Mouse (Mus musculus) midbrain, postnatal 0 days (tissue): ENCODE measurements around the gene Nrbp1. TPM values are rescaled to one million over a fixed set of nuclear protein-coding genes. Genes with fewer than 3 reads are reported as not detected.

Source experiments
- ATAC-seq: fragments of 200-750 bp; cut with Nextera tagmentation; 2 replicates; pipeline ENCODE4 v1.8.0; 2017; ENCODE audit warnings: moderate number of reproducible peaks, mild to moderate bottlenecking, moderate TSS enrichment, moderate library complexity; ENCODE audit not compliant: low FRiP score
- DNase-seq: peaks from one replicate; pipeline ENCODE4 v3.0.0-alpha.2; 2015; ENCODE audit warnings: low spot score
- H3K27ac ChIP-seq: fragments of 300-500 bp; sonication (generic); 2 replicates; pipeline ENCODE4 v1.5.1; 2014; ENCODE audit warnings: low read depth, mild to moderate bottlenecking, low read length, mixed read lengths
- H3K27me3 ChIP-seq: fragments of 300-500 bp; sonication (generic); 2 replicates; pipeline ENCODE4 v1.6.1; 2014; ENCODE audit warnings: low read length, control low read depth, mixed read lengths; ENCODE audit not compliant: insufficient read depth
- H3K36me3 ChIP-seq: fragments of 300-500 bp; sonication (generic); 2 replicates; pipeline ENCODE4 v1.6.1; 2014; ENCODE audit warnings: low read length, control low read depth, mixed read lengths; ENCODE audit not compliant: insufficient read depth
- H3K4me1 ChIP-seq: fragments of 300-500 bp; sonication (generic); 2 replicates; pipeline ENCODE4 v1.6.1; 2014; ENCODE audit warnings: mild to moderate bottlenecking, control low read depth, antibody characterized with exemption, low read length, mixed read lengths; ENCODE audit not compliant: insufficient read depth
- H3K4me2 ChIP-seq: fragments of 300-500 bp; sonication (generic); 2 replicates; pipeline ENCODE4 v1.6.1; 2014; ENCODE audit warnings: low read depth, mild to moderate bottlenecking, low read length, mixed read lengths; ENCODE audit not compliant: poor library complexity, severe bottlenecking
- H3K4me3 ChIP-seq: fragments of 300-500 bp; sonication (generic); 2 replicates; pipeline ENCODE4 v1.5.1; 2014; ENCODE audit warnings: low read depth, mild to moderate bottlenecking, low read length, moderate library complexity
- H3K9ac ChIP-seq: fragments of 300-500 bp; sonication (generic); replicated peaks from 2 replicates; pipeline ENCODE4 v1.6.1; 2014; ENCODE audit warnings: mild to moderate bottlenecking, low read length, moderate library complexity, mixed read lengths; ENCODE audit not compliant: poor library complexity, severe bottlenecking
- H3K9me3 ChIP-seq: fragments of 300-500 bp; sonication (generic); 2 replicates; pipeline ENCODE4 v1.6.1; 2016; ENCODE audit warnings: low read length, control low read depth
- CTCF ChIP-seq: IDR thresholded peaks from 2 replicates; pipeline ENCODE4 v1.5.1; 2016; ENCODE audit warnings: antibody characterized with exemption, mild to moderate bottlenecking
- WGBS: fragments of 180-500 bp; shearing (Covaris S2); extraction: QIAGEN DNeasy Blood & Tissue Kit; methylation state at CpG from one replicate; pipeline ENCODE4 v1.1.7; 2014; 5-methylcytosine and 5-hydroxymethylcytosine counted together
- polyA plus RNA-seq: library from polyadenylated mRNA; unstranded; fragments of >200 nt; fragmentation: Nextera tagmentation; extraction: Ambion mirVana; gene quantifications from 2 replicates; pipeline ENCODE4 v1.2.1, GENCODE M21; 2015
- total RNA-seq: library from RNA; depleted of rRNA; stranded (reverse); fragments of >200 nt; gene quantifications from 2 replicates; pipeline ENCODE4 v1.2.3, GENCODE M21; 2014

Nrbp1 gene
- total and polyA plus RNA-seq, 2 experiments from 2014 or later: 120 to 138 TPM

DNA sequence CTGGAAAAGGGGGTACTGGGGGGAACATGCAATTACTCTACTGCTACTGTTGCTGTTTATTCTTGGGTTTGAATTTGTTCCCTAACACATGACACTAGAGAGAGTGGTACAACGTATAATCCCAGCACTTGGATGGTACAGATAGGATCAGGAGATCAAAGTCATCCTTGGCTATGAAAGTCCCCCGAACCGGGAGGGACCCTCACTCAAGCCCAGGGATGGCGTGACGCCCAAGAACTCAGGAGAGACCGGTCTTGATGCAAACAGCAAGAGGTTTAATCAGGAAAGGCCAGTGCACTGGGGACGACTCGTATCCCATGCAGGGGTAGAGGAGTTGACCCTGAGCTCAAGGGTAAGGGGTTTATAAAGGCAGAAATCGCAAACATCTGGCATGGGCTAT, 18.0 kb upstream of the Nrbp1 start:
- DNase-seq (no peak), ATAC-seq (no peak)
- no peak overlapping the region for H3K27ac ChIP-seq
- H3K4me3 ChIP-seq: no peak overlapping the region
- H3K9ac ChIP-seq: no peak overlapping the region
- H3K27me3 ChIP-seq: no peaks in the 10 kb centered on the region
- TF ChIP-seq CTCF: no peak
- H3K36me3 ChIP-seq: no peaks in the 10 kb centered on the region
- no peaks in the 10 kb centered on the region for H3K9me3 ChIP-seq
- no peak overlapping the region for H3K4me2 ChIP-seq
- no peaks in the 10 kb centered on the region for H3K4me1 ChIP-seq
- 95% methylated on average over 9 of the region's 9 CpGs for WGBS

DNA sequence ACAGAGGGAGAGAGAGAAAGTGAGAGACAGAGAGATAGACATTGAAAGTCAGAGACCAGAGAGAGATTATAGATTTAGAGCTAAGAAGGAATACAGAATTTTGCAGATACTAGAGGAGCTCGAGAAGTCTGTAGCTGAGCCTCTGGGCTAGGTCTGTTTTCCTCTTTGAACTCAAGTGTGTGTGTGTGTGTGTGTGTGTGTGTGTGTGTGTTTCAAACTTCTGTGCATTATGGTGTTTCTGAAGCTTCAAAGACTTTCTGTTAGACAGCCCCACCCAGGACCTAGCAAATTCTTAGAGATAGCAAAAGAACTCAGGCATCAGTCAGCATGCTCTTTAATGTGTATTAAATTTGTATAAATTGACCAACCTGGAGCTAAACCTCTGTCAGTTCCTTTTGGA, 14.0 kb upstream of the Nrbp1 start:
- H3K4me3 ChIP-seq: no peak overlapping the region
- no peak for ATAC-seq
- H3K9ac ChIP-seq: no peak overlapping the region
- H3K4me1 ChIP-seq: no peaks in the 10 kb centered on the region
- DNase-seq: no peak
- H3K27ac ChIP-seq: no peak overlapping the region
- no peaks in the 10 kb centered on the region for H3K9me3 ChIP-seq
- TF ChIP-seq CTCF: no peak
- H3K36me3 ChIP-seq: no peaks in the 10 kb centered on the region
- 56% methylated on average over 1 of the region's 1 CpGs for WGBS
- H3K4me2 ChIP-seq: no peak overlapping the region
- H3K27me3 ChIP-seq: no peaks in the 10 kb centered on the region

DNA sequence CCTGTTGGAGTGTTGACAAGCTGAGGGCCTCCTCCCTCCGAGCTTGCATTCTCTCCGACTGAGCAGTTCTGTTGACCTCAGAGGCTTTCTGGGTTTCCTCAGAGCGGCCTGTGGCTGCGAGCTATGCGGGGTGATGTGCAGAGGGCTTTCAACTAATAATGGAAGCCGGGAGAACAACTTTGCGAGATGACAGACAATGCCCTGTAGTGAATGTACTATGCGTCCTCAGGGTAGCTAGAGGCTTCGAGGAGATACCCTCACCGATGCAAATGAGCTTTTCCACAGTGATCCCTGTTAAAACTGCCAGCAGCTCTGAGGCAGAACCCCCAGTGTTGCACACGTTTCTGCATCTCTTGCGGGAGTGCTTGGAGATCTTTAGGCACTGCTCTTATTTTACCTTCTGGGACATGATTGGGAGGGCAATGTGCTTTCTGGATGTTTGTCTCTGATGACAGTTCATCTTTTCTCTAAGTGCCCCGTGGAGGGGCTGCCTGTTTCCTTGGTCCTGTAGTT, 914 bp downstream of the Nrbp1 start:
- DNase-seq (no peak), ATAC-seq (no peak)
- 0 out of 2 replicates have a peak, but pooled peaks cover 5% of the 10 kb centered on the region for H3K4me1 ChIP-seq
- peak overlapping the region; percentile 59 for H3K4me2 ChIP-seq
- H3K9ac ChIP-seq: peak overlapping the region; percentile 97
- H3K27me3 ChIP-seq: no peaks in the 10 kb centered on the region
- peak overlapping the region; percentile 93 for H3K4me3 ChIP-seq
- WGBS: 0% methylated on average over 13 of the region's 13 CpGs
- H3K27ac ChIP-seq: peak overlapping the region; percentile 93
- no peak for TF ChIP-seq CTCF
- no peaks in the 10 kb centered on the region for H3K9me3 ChIP-seq
- H3K36me3 ChIP-seq: peaks cover 25% of the 10 kb centered on the region

DNA sequence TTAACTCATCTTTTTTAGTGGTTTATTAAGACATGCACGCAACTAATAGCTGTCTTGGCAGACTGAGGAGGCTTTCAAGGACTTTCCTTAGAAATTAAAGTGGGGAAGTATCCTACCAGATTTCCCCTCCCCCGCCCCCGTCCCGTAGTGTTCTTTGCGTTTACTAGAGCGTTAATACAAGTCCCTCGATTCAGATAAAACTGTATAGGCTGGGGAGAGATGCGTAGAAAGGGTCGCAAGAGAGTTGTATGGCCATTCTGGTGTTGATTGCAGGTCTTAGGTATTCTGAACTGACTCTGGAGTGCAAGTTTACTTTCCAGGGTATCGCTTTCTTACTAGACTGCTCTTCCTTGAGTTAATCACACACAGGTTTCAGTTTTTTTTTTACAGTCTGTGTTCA, 1.5 kb downstream of the Nrbp1 start:
- no peak for ATAC-seq
- peak overlapping the region; percentile 93; the same call in 1 of the 2 replicates for H3K27ac ChIP-seq
- H3K4me2 ChIP-seq: peak overlapping the region; percentile 59
- H3K9ac ChIP-seq: peak overlapping the region; percentile 97; the same call in 1 of the 2 replicates
- H3K4me1 ChIP-seq: 0 out of 2 replicates have a peak, but pooled peaks cover 5% of the 10 kb centered on the region
- peaks cover 31% of the 10 kb centered on the region for H3K36me3 ChIP-seq
- H3K27me3 ChIP-seq: no peaks in the 10 kb centered on the region
- TF ChIP-seq CTCF: no peak
- no peaks in the 10 kb centered on the region for H3K9me3 ChIP-seq
- no peak for DNase-seq
- 21% methylated on average over 10 of the region's 10 CpGs for WGBS
- H3K4me3 ChIP-seq: peak overlapping the region; percentile 93

DNA sequence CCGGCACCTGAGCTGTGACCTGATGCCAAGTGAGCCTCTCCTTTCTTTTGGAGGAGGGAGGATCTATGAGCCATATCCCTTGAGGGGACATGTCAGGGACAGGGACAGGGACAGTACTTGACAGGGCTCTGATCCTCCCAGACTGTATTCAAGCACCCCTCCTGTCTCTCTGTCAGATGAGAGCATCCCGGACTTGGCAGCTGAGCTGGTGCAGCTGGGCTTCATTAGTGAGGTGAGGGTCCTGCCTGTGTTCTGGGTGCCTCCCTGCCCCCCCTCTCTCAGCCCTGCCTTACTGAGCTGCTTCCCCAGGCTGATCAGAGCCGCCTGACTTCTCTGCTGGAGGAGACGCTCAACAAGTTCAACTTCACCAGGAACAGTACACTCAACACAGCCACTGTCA, 10.1 kb downstream of the Nrbp1 start:
- WGBS: 65% methylated on average over 4 of the region's 4 CpGs
- Histone ChIP-seq H3K27me3 (no peaks in the 10 kb centered on the region), H3K4me3 (no peak overlapping the region), H3K9me3 (no peaks in the 10 kb centered on the region), H3K9ac (no peak overlapping the region), H3K36me3 (peaks cover 66% of the 10 kb centered on the region), H3K4me1 (0 out of 2 replicates have a peak, but pooled peaks cover 4% of the 10 kb centered on the region), H3K4me2 (no peak overlapping the region), H3K27ac (no peak overlapping the region)
- DNase-seq (peak; percentile 14), ATAC-seq (0 out of 2 replicates have a peak, but pooled peaks have one; percentile 4)
- TF ChIP-seq CTCF: no peak

DNA sequence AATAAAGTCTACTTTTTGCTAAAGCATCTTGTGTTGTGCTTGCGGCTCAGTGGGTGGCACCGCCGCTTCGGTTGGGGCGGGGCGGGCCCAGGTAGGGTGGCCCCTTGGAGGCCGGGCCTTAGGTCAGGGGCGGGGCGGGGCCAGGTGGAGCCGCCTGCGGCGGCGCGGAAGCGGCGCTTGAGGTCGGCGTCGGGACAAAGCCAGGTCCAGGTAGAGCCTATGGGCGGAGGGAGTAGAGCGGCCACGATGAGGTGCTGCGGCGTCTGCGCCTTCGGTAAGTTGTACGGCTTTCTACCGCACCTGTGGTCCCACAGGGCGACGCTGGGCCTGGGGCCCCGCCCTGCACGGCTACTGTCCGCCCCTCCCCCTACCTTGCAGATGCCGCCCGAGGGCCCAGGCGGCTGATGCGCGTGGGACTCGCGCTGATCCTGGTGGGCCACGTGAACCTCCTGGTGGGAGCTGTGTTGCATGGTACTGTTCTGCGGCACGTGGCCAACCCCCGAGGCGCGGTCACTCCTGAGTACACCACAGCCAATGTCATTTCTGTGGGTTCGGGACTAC, 11.0 kb downstream of the Nrbp1 start, which contains the start of gene Krtcap3:
Krtcap3 (plus strand) TSS at position 151 of the 561 bp plus-strand sequence.
- Histone ChIP-seq H3K36me3 (peaks cover 62% of the 10 kb centered on the region), H3K4me1 (0 out of 2 replicates have a peak, but pooled peaks cover 4% of the 10 kb centered on the region), H3K4me3 (no peak within 1 kb of the TSS), H3K27ac (no peak within 1 kb of the TSS), H3K9ac (peak within 1 kb of the TSS; percentile 39; the same call in 1 of the 2 replicates), H3K9me3 (no peaks in the 10 kb centered on the region), H3K27me3 (no peaks in the 10 kb centered on the region), H3K4me2 (no peak within 1 kb of the TSS)
- ATAC-seq (peak; percentile 68), DNase-seq (peak; percentile 28)
- TF ChIP-seq CTCF: no peak
- 25% methylated on average over 47 of the region's 47 CpGs for WGBS
